Mouse (Mus musculus): ENCODE measurements at regions not wholly inside any gene's neighbourhood (a gene's known extent, or its start where the extent isn't known, plus 50 kb on each side); places are given as distances from the start of the nearest gene placed in this dataset.

GRCm38 (mm10) chr5:119401915-119402314 lies 268.6 kb upstream of the Tbx3 start:
- DNase-seq = no peak

GRCm38 (mm10) chr5:119402651-119403050 lies 267.8 kb upstream of the Tbx3 start:
- no peak for DNase-seq

GRCm38 (mm10) chr5:119410966-119411365 lies 259.5 kb upstream of the Tbx3 start:
- no peak for DNase-seq

DNA sequence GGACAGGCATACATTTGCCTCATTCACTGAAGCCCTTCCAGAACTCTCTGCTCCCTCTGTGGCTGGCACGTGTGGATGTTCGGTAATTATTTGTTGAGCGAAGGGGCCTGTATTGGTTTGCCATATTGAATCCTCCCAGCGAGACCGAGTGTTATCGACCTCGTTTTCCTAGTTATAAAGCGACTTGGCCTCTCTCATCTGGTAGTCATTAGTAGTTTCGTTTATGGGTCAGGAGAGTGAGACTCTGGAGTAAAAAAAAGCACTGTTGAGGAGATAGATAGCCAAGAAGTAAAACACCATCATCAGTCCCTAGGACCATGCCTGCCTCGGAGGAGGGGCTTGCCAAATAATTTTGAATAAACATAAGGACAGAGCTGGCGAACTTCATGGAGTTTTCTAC lies 254.6 kb upstream of the Tbx3 start:
- no peak for DNase-seq

DNA sequence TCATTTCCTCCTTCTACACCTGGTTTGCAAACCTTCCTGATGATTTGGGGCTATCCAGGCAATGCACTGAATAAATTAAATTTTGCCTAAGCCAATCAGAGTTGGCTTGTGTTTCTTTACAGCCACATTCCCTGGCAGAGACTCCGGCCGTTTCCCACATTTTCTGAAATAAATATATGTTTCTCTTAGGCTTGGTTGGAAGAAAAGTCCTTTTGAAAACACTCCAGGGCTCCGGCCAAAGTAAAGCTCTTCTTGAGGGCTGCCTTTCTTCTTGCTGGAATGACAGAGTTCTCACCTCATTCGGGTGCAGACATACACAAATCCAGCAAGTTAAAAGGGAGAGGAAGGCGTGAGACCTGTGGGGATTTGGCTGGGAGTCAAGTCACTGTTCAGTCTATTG lies 252.0 kb upstream of the Tbx3 start:
- DNase-seq = no peak

DNA sequence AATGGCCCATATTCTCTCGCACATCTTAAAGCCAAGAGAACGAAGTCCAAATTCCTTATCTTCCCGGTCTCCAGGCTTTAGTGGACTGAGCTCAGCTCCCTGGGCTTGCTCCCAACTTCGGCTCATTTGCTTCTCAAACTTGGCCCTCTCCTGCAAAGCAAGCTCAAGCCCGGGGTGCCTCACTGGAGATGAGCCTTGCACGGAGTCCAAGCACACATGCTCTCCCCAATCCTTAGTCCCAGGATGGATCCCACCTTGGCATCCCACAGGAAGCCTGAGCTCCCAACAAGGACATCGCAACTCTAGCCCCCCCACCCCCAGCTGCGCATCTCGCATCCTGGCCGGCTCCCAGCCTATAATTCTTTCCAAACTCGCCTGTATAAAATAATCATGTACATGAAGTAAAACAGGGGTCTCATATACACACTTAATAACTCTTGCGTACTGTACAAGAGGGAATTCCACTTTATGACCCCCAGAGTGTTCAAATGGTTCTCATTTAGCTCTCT lies 242.9 kb upstream of the Tbx3 start:
- no peak for DNase-seq

DNA sequence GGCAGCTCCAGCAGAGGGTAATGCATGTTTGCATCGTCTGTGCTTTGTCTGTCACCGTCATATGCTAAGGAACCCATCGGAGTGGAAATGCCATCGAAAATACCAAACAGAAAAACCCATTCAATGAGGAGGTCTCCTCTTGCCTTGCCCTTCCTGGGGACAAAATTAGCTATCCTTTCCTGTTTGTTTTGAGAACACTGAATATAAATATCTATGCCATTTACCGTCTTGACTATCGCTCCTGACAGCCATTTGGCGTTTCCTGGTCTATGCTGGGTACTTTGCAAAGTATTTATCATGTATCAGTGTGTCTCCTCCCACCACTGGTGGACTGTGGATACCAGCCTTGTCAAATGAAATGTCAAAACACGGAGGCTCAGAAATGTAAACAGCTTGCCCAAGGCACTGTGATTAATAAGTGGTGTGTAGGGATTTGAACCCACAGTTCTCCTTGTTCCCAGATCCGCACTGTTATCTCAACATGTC lies 239.2 kb upstream of the Tbx3 start:
- DNase-seq = no peak

DNA sequence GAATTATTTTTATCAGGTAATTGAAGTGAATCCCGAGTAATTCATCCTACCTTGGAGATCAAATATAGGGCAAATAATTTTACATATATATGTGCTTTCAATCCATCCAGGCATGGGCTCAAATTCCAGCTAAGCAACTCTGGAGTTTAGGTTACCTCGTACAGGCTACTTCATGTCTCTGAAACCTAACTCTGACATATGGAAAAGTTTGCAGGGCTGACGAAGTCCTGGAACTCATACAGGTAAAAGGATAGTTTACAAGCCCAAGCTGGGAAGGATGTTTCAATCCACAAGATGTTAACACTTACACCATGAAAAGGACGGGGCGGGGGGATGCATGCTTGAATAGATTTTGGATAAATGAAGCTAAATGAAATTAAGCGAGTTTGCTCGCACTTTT lies 235.9 kb upstream of the Tbx3 start:
- DNase-seq = no peak

GRCm38 (mm10) chr5:119448494-119448893 lies 222.0 kb upstream of the Tbx3 start:
- no peak for DNase-seq

DNA sequence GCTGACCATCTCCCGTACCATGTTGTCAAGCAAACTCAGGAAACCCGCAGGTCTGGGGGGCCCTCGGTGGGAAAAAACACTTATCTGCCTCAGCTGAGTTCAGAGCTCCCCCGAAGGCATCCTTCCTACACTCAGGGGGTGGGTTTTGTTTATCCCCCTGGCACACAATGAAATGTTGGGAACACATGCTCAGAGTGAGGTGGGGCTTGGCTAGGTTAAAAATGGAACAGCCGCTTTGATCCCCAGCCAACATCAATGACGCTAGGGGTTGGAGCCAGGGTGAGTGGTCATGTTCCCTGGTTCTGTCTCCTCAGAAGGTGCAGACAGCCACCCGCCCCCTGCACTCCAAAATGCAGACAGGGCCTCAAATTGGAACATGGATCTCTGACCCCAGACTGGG lies 221.3 kb upstream of the Tbx3 start:
- DNase-seq = peak; percentile 59 to 65

GRCm38 (mm10) chr5:119459751-119460150 lies 210.7 kb upstream of the Tbx3 start:
- no peak for DNase-seq

DNA sequence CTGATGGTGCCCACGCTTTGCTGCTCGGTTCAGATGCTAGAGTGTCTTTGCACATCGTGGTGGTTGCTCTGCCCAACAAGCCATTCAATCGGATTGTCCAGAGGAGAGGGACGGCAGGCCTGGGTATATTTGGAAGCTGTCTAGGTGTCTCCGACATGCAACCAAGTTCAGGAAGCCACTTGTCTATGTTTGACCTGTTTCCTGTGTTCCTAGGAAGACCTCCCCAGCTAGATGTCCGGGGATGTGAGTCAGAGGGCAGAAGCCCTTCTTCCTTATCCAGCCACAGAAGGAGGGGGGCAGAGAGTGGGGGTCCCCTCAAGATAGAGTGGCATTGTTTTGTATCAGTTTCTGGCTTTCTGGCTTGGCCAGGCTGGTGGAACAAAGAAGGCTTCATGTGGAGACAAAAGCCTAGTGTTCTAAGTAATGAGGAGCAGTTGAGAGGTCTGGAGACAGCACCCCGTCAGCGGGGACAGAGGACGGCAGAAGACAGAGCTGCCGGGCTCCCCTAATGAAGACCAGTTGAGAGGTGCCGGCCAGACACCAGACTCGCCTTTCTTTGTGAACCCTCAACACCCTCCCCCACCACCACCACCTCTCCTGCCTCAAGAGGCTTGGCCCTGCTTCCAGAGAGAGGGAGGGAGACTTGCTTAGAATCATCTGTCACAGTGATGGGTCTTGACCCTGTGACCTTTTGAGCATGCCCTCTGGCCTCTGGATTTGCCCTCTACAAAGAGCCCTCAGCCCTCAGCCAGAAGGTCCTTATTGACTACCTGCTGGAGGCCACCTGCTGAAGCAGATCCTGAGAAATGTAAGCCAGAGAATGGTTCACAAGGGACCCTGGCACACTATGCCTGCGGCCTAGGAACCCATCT lies 207.6 kb upstream of the Tbx3 start:
- no peak for DNase-seq

- no peak for DNase-seq
Measured at GRCm38 (mm10) chr5:119464553-119464952, 205.9 kb upstream of the Tbx3 start.

GRCm38 (mm10) chr5:119467346-119468085 lies 203.0 kb upstream of the Tbx3 start:
- peak; percentile 75 to 80 for DNase-seq

DNA sequence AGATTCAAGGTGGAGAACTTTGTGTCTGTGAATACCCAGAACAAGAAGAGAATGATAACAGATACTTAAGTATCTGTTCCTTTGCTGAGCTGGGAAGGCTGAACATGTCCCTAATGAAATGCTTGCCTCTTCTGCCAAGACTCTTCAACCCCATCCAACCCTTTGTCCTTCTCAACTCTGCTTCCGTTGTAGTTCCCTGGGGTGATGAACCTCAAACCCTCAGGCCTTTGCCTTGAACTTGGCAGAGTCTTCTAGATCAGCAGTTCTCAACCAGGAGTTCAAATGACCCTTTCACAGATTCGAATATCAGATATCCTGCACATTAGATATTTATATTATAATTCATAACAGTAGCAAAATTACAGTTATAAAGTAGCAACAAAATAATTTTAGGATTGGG lies 192.5 kb upstream of the Tbx3 start:
- DNase-seq = no peak

- DNase-seq = no peak
Measured at GRCm38 (mm10) chr5:119478331-119478730, 192.1 kb upstream of the Tbx3 start.

DNA sequence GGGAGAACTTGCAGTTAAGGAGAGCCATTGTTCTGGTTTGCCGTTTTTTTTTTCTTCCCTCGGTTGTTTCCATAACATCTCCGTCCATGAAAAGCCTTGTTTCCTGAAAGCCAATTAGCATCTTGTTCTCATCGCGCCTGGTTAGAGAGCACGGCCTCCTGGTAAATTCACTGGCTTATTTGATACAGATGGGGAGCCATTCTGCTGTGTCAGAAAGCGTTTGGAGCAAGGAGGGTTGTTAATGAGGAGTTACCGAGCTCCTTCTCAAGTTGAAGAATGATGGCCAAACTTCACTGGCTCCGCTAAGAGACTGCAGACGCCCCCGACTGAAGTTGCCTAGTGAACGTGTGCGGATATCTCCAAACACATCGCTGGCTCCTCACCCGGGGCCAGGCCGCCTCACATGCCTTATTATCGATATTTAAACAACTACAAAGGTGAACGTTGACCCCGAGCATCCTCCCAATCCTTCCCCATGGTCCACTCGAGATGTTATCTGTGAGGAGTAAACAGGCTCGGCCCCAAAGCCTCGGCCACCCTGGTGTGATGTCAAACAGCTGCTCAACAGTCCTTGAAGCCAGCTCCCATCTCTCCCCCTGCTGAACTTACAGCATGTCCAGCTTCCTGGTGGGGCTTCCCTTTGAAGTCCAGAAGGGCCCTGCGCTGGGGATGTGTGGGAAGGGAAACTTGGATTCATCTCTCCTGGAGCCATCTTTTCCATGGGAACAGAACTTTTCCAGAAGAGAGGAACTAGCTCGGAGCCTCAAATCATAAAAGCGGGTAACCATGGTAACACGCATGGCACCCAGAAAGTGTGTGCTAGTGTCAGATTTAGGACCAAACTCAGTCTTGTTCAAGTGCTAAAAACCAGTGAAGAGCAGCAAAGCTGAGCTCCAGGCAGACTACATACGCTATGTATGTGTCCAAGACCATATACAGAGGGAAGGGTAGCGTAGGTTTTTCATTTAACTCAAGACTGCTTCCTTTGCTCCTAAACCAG lies 190.0 kb upstream of the Tbx3 start:
- DNase-seq = no peak

DNA sequence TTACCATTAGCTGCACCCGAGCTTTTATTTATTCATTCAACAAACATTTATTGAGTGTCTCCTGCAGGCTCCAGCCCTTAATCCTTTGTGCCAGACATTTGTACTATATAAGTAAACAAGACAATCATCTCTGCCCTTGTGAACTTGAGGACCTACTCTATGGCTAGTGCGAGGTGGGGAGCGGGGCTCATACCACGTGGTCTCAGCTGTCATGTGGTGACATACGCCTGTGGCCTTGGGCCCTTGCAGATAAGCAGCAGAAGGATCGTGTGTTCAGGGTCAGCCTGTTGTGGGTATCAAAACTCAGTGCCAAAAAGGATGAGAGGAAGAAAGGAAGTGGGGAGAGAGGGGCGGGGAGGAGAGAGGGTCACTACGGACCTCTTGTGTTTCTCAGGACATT lies 186.8 kb upstream of the Tbx3 start:
- peak; percentile 64 to 71 for DNase-seq

DNA sequence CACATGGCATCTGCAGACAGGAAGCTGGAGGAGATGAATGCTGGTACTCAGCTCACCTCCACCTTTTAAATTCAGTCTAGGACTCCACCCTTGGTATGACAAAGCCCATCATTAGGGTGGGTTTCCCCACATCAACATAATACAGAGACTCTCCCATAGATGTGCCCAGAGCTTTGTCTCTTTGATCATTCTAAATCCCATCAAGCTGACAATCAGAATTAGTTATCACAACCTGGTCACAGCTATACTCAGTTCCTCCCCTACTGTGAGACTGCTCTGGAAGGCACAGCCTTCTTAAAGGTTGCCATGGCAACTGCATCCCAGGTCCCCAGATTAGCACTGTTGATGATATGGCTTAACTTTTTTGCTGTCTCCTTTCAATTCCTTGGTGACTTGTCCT lies 184.3 kb upstream of the Tbx3 start:
- no peak for DNase-seq

- DNase-seq = peak; percentile 12 to 36
Measured at GRCm38 (mm10) chr5:119487184-119487583, 183.3 kb upstream of the Tbx3 start.

DNA sequence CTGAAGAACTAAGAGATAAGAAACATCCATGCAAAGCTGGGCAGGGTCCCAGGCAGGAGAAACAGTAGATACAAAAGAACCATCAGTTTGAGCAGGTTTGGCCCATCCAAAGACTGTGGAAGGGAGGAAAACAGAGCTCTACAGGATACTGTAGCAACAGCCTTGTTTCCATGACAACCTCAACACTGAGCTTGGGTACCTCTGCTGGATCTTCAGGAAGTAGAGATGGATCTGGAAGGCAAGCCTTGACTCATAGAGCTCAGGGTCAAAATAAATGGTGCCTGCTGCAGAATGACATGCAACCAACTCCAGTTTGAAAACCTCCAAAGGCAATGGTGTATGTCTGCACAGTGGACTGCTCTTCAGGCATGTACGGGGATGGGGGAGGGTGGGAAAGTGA lies 173.0 kb upstream of the Tbx3 start:
- DNase-seq = no peak

DNA sequence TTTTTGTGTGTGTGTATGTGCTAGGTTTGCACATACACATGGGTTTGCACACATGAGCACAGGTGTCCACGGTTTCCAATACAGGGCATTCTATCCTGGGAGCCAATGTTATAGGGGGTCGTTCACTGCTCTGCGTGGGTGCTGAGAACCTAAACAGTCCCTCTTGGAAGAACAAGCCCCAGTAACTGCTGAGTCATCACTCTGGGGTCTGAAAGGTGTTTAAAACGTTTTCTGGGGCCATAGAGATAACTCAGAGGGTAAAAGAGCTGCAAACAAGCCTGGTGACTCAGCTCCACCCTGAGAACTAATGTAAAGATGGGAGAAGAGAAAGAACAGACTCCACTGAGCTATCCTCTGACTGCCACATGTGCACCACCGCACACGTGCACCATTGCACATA lies 172.0 kb upstream of the Tbx3 start:
- no peak for DNase-seq

Measured in adrenal gland, postnatal 36 days (tissue).